Mouse (Mus musculus): ENCODE data around the gene Fa2h.
"Not testable (repeated sequence)": the region's sequence is repeated elsewhere in the genome, so short reads cannot be mapped to it uniquely, and the experiment has no call there.

Gene Fa2h

GRCm38 (mm10) chr8:111359936-111360335, 33.7 kb downstream of the Fa2h start:
- DNase-seq (ENCODE audit: inconsistent age in 2 of 2, low spot score in 1 of 2): no peak

GRCm38 (mm10) chr8:111358905-111359304, 34.7 kb downstream of the Fa2h start:
- no peak for DNase-seq (ENCODE audit: inconsistent age in 2 of 2, low spot score in 1 of 2)

- no peak for DNase-seq (ENCODE audit: inconsistent age in 2 of 2, low spot score in 1 of 2)
Measured at GRCm38 (mm10) chr8:111357433-111357832, 36.2 kb downstream of the Fa2h start.

- no peak for DNase-seq (ENCODE audit: inconsistent age in 2 of 2, low spot score in 1 of 2)
Measured at GRCm38 (mm10) chr8:111353497-111353896, 40.1 kb downstream of the Fa2h start.

- DNase-seq (ENCODE audit: inconsistent age in 2 of 2, low spot score in 1 of 2): no peak
Measured at GRCm38 (mm10) chr8:111352289-111352688, 41.3 kb downstream of the Fa2h start.

- DNase-seq (ENCODE audit: inconsistent age in 2 of 2, low spot score in 1 of 2): no peak
Measured at GRCm38 (mm10) chr8:111350577-111350976, 43.0 kb downstream of the Fa2h start.

- DNase-seq (ENCODE audit: inconsistent age in 2 of 2, low spot score in 1 of 2): peak; percentile 81 to 94
Measured at GRCm38 (mm10) chr8:111343225-111343624, 50.4 kb downstream of the Fa2h start.

GRCm38 (mm10) chr8:111340186-111340585, 53.4 kb downstream of the Fa2h start:
- peak; percentile 42 to 65 for DNase-seq (ENCODE audit: inconsistent age in 2 of 2, low spot score in 1 of 2)

- DNase-seq (ENCODE audit: inconsistent age in 2 of 2, low spot score in 1 of 2): peak in 1 of 2 experiments; percentile 33
Measured at GRCm38 (mm10) chr8:111338370-111339208, 55.0 kb downstream of the Fa2h start.

GRCm38 (mm10) chr8:111337890-111338347, 55.7 kb downstream of the Fa2h start, which contains the start of gene Mlkl:
Gene Mlkl, minus strand, starts transcription at chr8:111338177.
- peak; percentile 69 to 92 for DNase-seq (ENCODE audit: inconsistent age in 2 of 2, low spot score in 1 of 2)

- peak; percentile 11 to 68 for DNase-seq (ENCODE audit: inconsistent age in 2 of 2, low spot score in 1 of 2)
Measured at GRCm38 (mm10) chr8:111337311-111337889, 56.2 kb downstream of the Fa2h start.

GRCm38 (mm10) chr8:111336692-111337091, 56.9 kb downstream of the Fa2h start:
- peak in 1 of 2 experiments; percentile 43 for DNase-seq (ENCODE audit: inconsistent age in 2 of 2, low spot score in 1 of 2)

GRCm38 (mm10) chr8:111325222-111325790, 68.3 kb downstream of the Fa2h start:
- no peak for DNase-seq (ENCODE audit: inconsistent age in 2 of 2, low spot score in 1 of 2)

GRCm38 (mm10) chr8:111314729-111315128, 78.9 kb downstream of the Fa2h start:
- DNase-seq (ENCODE audit: inconsistent age in 2 of 2, low spot score in 1 of 2): no peak

- not testable (repeated sequence) for DNase-seq (ENCODE audit: inconsistent age in 2 of 2, low spot score in 1 of 2)
Measured at GRCm38 (mm10) chr8:111313961-111314360, 79.7 kb downstream of the Fa2h start.

- DNase-seq (ENCODE audit: inconsistent age in 2 of 2, low spot score in 1 of 2): peak in 1 of 2 experiments; percentile 74
Measured at GRCm38 (mm10) chr8:111312758-111313162, 80.9 kb downstream of the Fa2h start.

- not testable (repeated sequence) for DNase-seq (ENCODE audit: inconsistent age in 2 of 2, low spot score in 1 of 2)
Measured at GRCm38 (mm10) chr8:111310006-111310405, 83.6 kb downstream of the Fa2h start.

GRCm38 (mm10) chr8:111305031-111305730, 88.4 kb downstream of the Fa2h start:
- peak; percentile 65 to 89 for DNase-seq (ENCODE audit: inconsistent age in 2 of 2, low spot score in 1 of 2)

GRCm38 (mm10) chr8:111304359-111304758, 89.3 kb downstream of the Fa2h start:
- DNase-seq (ENCODE audit: inconsistent age in 2 of 2, low spot score in 1 of 2): peak in 1 of 2 experiments; percentile 55

- peak in 1 of 2 experiments; percentile 66 for DNase-seq (ENCODE audit: inconsistent age in 2 of 2, low spot score in 1 of 2)
Measured at GRCm38 (mm10) chr8:111303076-111303803, 90.4 kb downstream of the Fa2h start.

All from adrenal gland, adult (tissue).